Mouse (Mus musculus) inflammation-experienced regulatory T-cells, adult 6 months (primary cell): ENCODE data around the gene Sema7a. TPM values are rescaled to one million over a fixed set of nuclear protein-coding genes. Genes with fewer than 3 reads are reported as not detected.

Experiments
- ATAC-seq: one replicate; pipeline ENCODE4 v1.8.0; 2017
- polyA plus RNA-seq, 3 experiments: library from polyadenylated mRNA; unstranded; fragments of 100-300 nt; shearing (Covaris generic); gene quantifications; one replicate each; pipeline ENCODE4 v1.2.1; 2017

Gene Sema7a
- polyA plus RNA-seq, 3 experiments from 2014 or later = 1.8 TPM; not detected in 2

GRCm38 (mm10) chr9:57959886-57960866 is 20.3 kb downstream of the Sema7a start:
- no peak for ATAC-seq

GRCm38 (mm10) chr9:57961226-57961625 is 21.3 kb downstream of the Sema7a start:
- ATAC-seq = no peak

- no peak for ATAC-seq
These were observed 22.2 kb downstream of the Sema7a start for GRCm38 (mm10) chr9:57961863-57962778.

- ATAC-seq = no peak
These were observed 23.5 kb downstream of the Sema7a start for GRCm38 (mm10) chr9:57963249-57963997.

GRCm38 (mm10) chr9:57963998-57964395 is 24.1 kb downstream of the Sema7a start:
- ATAC-seq = no peak

- no peak for ATAC-seq
These were observed 24.8 kb downstream of the Sema7a start for GRCm38 (mm10) chr9:57964528-57965250.

GRCm38 (mm10) chr9:57965281-57966185 is 25.6 kb downstream of the Sema7a start:
- ATAC-seq = no peak

- no peak for ATAC-seq
These were observed 27.5 kb downstream of the Sema7a start for GRCm38 (mm10) chr9:57967237-57967960.

- ATAC-seq = peak; percentile 36
These were observed 28.4 kb downstream of the Sema7a start for GRCm38 (mm10) chr9:57968166-57968771.

- no peak for ATAC-seq
These were observed 29.1 kb downstream of the Sema7a start for GRCm38 (mm10) chr9:57968783-57969542.

- no peak for ATAC-seq
These were observed 30.0 kb downstream of the Sema7a start for GRCm38 (mm10) chr9:57969736-57970495.

GRCm38 (mm10) chr9:57971413-57971812 is 31.5 kb downstream of the Sema7a start:
- ATAC-seq = no peak

- ATAC-seq = peak; percentile 60
These were observed 32.3 kb downstream of the Sema7a start for GRCm38 (mm10) chr9:57972141-57972591.

GRCm38 (mm10) chr9:57972776-57973439 is 33.0 kb downstream of the Sema7a start:
- ATAC-seq = no peak

- ATAC-seq = no peak
These were observed 33.6 kb downstream of the Sema7a start for GRCm38 (mm10) chr9:57973440-57974066.

- ATAC-seq = no peak
These were observed 34.3 kb downstream of the Sema7a start for GRCm38 (mm10) chr9:57974221-57974620.
